ENCODE assay signal across 11 mouse cellular contexts in genomic region chr9:52472859-52473258, GRCm38 (mm10).
A peak's percentile ranks its signal among the peaks of the same experiment; 100 is the strongest.
DNase-seq lines count a peak whose midpoint lies in the region; ATAC-seq lines count a peak whose summit lies in the region.
"Had no signal": no experiment of that assay in that cellular context is flagged by ENCODE, and none has a peak within 500 bp of the region (broad histone marks: within the 10 kb centered on the region; RNA-seq: fewer than 3 reads in every experiment).

No protein-coding gene starts in this region.

- ATAC-seq in inflammation-experienced regulatory T-cells, adult 6 months: no peak

- peak; percentile 6 to 47 for DNase-seq in adrenal gland, adult (ENCODE audit: inconsistent age in 2 of 2, low spot score in 1 of 2)
- DNase-seq in adrenal gland, adult 18-20 months (ENCODE audit: low spot score in 2 of 2): no peak
- DNase-seq in layer of hippocampus, adult 11-12 months (ENCODE audit: low spot score): peak; percentile 37
- no peak for DNase-seq in layer of hippocampus, adult 9-10 months (ENCODE audit: low spot score)
- peak; percentile 78 for DNase-seq in brain, adult 2 months (ENCODE audit: low read depth, low spot score)
- peak; percentile 14 to 18 for DNase-seq in layer of hippocampus, postnatal 14 days (ENCODE audit: low spot score in 2 of 2)
- no peak for DNase-seq in kidney, postnatal 14 days
- DNase-seq: kidney, adult 8-10 months; lung, adult 18-20 months; thymus, postnatal 25 days had no signal

Comparison
In these comparisons a context has a peak if more than half of its experiments do, and no peak if none do; other contexts are left out.
1. DNase-seq: peak in adrenal gland, adult (2 of 2), layer of hippocampus, adult 11-12 months (single experiment), brain, adult 2 months (single experiment) and layer of hippocampus, postnatal 14 days (2 of 2); none in adrenal gland, adult 18-20 months (0 of 2), layer of hippocampus, adult 9-10 months (single experiment) and kidney, postnatal 14 days (single experiment).